Mouse (Mus musculus) frontal cortex, adult 2 months (tissue): Measurements from ENCODE around the gene Ap1s1. TPM values are rescaled to one million over a fixed set of nuclear protein-coding genes. Genes with fewer than 3 reads are reported as not detected.

Source experiments
- DNase-seq, 2 experiments: peaks; one replicate each; pipeline ENCODE4 v3.0.0; 2022; ENCODE audit warnings: low spot score in 1 of 2; ENCODE audit errors: extremely low spot score in 1 of 2
- polyA plus RNA-seq: library from polyadenylated mRNA; depleted of rRNA; stranded (reverse); fragments of >200 nt; gene quantifications from 2 replicates; pipeline ENCODE4 v1.2.3, GENCODE M21; 2012; rRNA removed

The Ap1s1 gene
- polyA plus RNA-seq: 263 and 311 TPM in 2 replicates

GRCm38 (mm10) chr5:137045402-137046323 is at the start of gene Ap1s1:
TSS of gene Ap1s1 (minus strand) at chr5:137046135.
- DNase-seq: peak; percentile 97 to 99

GRCm38 (mm10) chr5:137095135-137095534 is 49.2 kb upstream of the Ap1s1 start:
- DNase-seq: no peak

GRCm38 (mm10) chr5:137093720-137094119 is 47.8 kb upstream of the Ap1s1 start:
- DNase-seq: no peak

GRCm38 (mm10) chr5:137091560-137091959 is 45.6 kb upstream of the Ap1s1 start:
- DNase-seq: no peak

- no peak for DNase-seq
Measured at GRCm38 (mm10) chr5:137090870-137091269, 44.9 kb upstream of the Ap1s1 start.

GRCm38 (mm10) chr5:137087410-137087809 is 41.5 kb upstream of the Ap1s1 start:
- no peak for DNase-seq

- no peak for DNase-seq
Measured at GRCm38 (mm10) chr5:137085731-137086130, 39.8 kb upstream of the Ap1s1 start.

GRCm38 (mm10) chr5:137085021-137085420 is 39.1 kb upstream of the Ap1s1 start:
- DNase-seq: no peak

- DNase-seq: no peak
Measured at GRCm38 (mm10) chr5:137083051-137083450, 37.1 kb upstream of the Ap1s1 start.

GRCm38 (mm10) chr5:137079849-137080248 is 33.9 kb upstream of the Ap1s1 start:
- no peak for DNase-seq

GRCm38 (mm10) chr5:137078616-137079015 is 32.7 kb upstream of the Ap1s1 start:
- no peak for DNase-seq

- DNase-seq: no peak
Measured at GRCm38 (mm10) chr5:137078041-137078440, 32.1 kb upstream of the Ap1s1 start.

- DNase-seq: no peak
Measured at GRCm38 (mm10) chr5:137077187-137077586, 31.3 kb upstream of the Ap1s1 start.

GRCm38 (mm10) chr5:137076191-137076930 is 30.4 kb upstream of the Ap1s1 start:
- no peak for DNase-seq

GRCm38 (mm10) chr5:137075726-137076125 is 29.8 kb upstream of the Ap1s1 start:
- DNase-seq: no peak

GRCm38 (mm10) chr5:137074191-137074651 is 28.3 kb upstream of the Ap1s1 start:
- no peak for DNase-seq

GRCm38 (mm10) chr5:137073141-137073540 is 27.2 kb upstream of the Ap1s1 start:
- DNase-seq: no peak

GRCm38 (mm10) chr5:137072079-137072960 is 26.4 kb upstream of the Ap1s1 start, which contains the start of gene Serpine1:
TSS of gene Serpine1 (minus strand) at chr5:137072268.
- peak in 1 of 2 experiments; percentile 61 for DNase-seq

- DNase-seq: no peak
Measured at GRCm38 (mm10) chr5:137070881-137071605, 25.1 kb upstream of the Ap1s1 start.

GRCm38 (mm10) chr5:137068711-137069110 is 22.8 kb upstream of the Ap1s1 start:
- DNase-seq: no peak
